Mouse (Mus musculus) myocyte (in vitro differentiated cells): Measurements from ENCODE around the gene Nkain2. TPM values are rescaled to one million over a fixed set of nuclear protein-coding genes. Genes with fewer than 3 reads are reported as not detected.
A peak's percentile ranks its signal among the peaks of the same experiment; 100 is the strongest.

ENCODE experiments used
- H3K27me3 ChIP-seq: one replicate; pipeline ENCODE4 v1.6.1; 2011; ENCODE audit not compliant: control insufficient read depth, insufficient read depth, insufficient read length
- H3K36me3 ChIP-seq: one replicate; pipeline ENCODE4 v1.6.1; 2011; ENCODE audit not compliant: control insufficient read depth, insufficient read depth
- H3K4me2 ChIP-seq: one replicate; pipeline ENCODE4 v1.6.1; 2011; ENCODE audit warnings: low read depth, control low read depth
- H3K4me3 ChIP-seq: one replicate; pipeline ENCODE4 v1.5.1; 2011; ENCODE audit warnings: mild to moderate bottlenecking, control low read depth, moderate library complexity
- H3K79me2 ChIP-seq: one replicate; pipeline ENCODE4 v1.6.1; 2011; ENCODE audit not compliant: control insufficient read depth, insufficient read depth
- H3ac ChIP-seq: one replicate; pipeline ENCODE4 v1.6.1; 2011; ENCODE audit not compliant: control insufficient read depth, insufficient read length
- CEBPB ChIP-seq: IDR thresholded peaks from 2 replicates; pipeline ENCODE4 v1.6.1; 2011; ENCODE audit warnings: mild to moderate bottlenecking, moderate library complexity; ENCODE audit not compliant: poor library complexity, insufficient read depth, severe bottlenecking
- E2F4 ChIP-seq: IDR thresholded peaks from one replicate; pipeline ENCODE4 v1.6.1; 2011; ENCODE audit warnings: mild to moderate bottlenecking, control low read depth, moderate library complexity; ENCODE audit not compliant: insufficient read depth
- MAX ChIP-seq: IDR thresholded peaks from one replicate; pipeline ENCODE4 v1.6.1; 2011; ENCODE audit warnings: low read depth, mild to moderate bottlenecking, control low read depth
- MYOD1 ChIP-seq, 3 experiments: IDR thresholded peaks; one replicate each; pipeline ENCODE4 v1.6.1; 2011; ENCODE audit warnings: control low read depth in 2 of 3, low read depth in 2 of 3, mild to moderate bottlenecking in 2 of 3, moderate library complexity in 1 of 3; ENCODE audit not compliant: insufficient read length in 2 of 3, control insufficient read depth in 1 of 3
- MYOG ChIP-seq, 3 experiments: IDR thresholded peaks; one replicate each; pipeline ENCODE4 v1.6.1; 2011; ENCODE audit warnings: control low read depth in 2 of 3, low read depth in 2 of 3, mild to moderate bottlenecking in 2 of 3; ENCODE audit not compliant: insufficient read length in 2 of 3, control insufficient read depth in 1 of 3, insufficient read depth in 1 of 3
- POLR2A ChIP-seq: IDR thresholded peaks from one replicate; pipeline ENCODE4 v1.6.1; 2011; ENCODE audit warnings: low read depth, mild to moderate bottlenecking, control low read depth, moderate library complexity; ENCODE audit not compliant: insufficient read length
- REST ChIP-seq: IDR thresholded peaks from one replicate; pipeline ENCODE4 v1.6.1; 2011; ENCODE audit warnings: mild to moderate bottlenecking, control low read depth, moderate library complexity; ENCODE audit not compliant: insufficient read depth, insufficient read length
- SRF ChIP-seq: IDR thresholded peaks from one replicate; pipeline ENCODE4 v1.6.1; 2011; ENCODE audit warnings: low read depth; ENCODE audit not compliant: control insufficient read depth, insufficient read length
- TCF12 ChIP-seq: IDR thresholded peaks from one replicate; pipeline ENCODE4 v1.6.1; 2011; ENCODE audit warnings: mild to moderate bottlenecking, control low read depth; ENCODE audit not compliant: poor library complexity, insufficient read depth, severe bottlenecking
- TCF3 ChIP-seq: IDR thresholded peaks from one replicate; pipeline ENCODE4 v1.6.1; 2011; ENCODE audit warnings: low read depth, control low read depth; ENCODE audit not compliant: insufficient read length
- USF1 ChIP-seq: IDR thresholded peaks from one replicate; pipeline ENCODE4 v1.6.1; 2011; ENCODE audit warnings: low read depth, mild to moderate bottlenecking, control low read depth, moderate library complexity
- polyA plus RNA-seq: library from polyadenylated mRNA; unstranded; fragments of >200 nt; fragmentation: generic; extraction: Trizol; gene quantifications from one replicate; pipeline ENCODE4 v1.2.1, GENCODE M21; 2012; ENCODE audit warnings: missing spikeins

Gene Nkain2
- polyA plus RNA-seq, 1 experiment = 0.36 TPM

GRCm38 (mm10) chr10:32439932-32440519, 450.2 kb downstream of the Nkain2 start:
- Histone ChIP-seq H3K79me2 (no peaks in the 10 kb centered on the region), H3ac (no peak overlapping the region), H3K4me3 (no peak overlapping the region), H3K27me3 (no peaks in the 10 kb centered on the region), H3K4me2 (no peak overlapping the region), H3K36me3 (no peaks in the 10 kb centered on the region)
- no peak for TF ChIP-seq USF1
- no peak for TF ChIP-seq MAX
- TF ChIP-seq TCF3 = no peak
- TF ChIP-seq TCF12 = no peak
- no peak for TF ChIP-seq CEBPB

- no peak overlapping the region for H3ac ChIP-seq
Observed at GRCm38 (mm10) chr10:32414228-32414627, 476.0 kb downstream of the Nkain2 start.

DNA sequence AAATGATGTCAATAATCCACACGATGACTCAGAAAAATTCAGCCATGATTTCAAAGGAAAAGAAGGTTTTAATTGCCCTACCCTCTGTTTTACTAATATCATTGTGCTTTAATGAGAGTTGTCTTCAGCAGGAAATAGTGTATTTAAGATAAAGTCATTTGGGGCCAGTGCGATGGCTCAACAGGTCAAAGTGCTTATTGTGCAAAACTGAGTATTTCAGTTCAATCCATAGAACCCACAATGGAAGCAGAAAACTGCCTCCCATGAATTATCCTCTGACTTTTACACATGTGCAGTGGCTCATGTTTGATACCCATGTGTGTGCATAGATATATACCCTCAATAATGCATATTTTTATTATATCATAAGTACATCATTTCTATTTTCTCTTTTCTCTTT, 478.9 kb downstream of the Nkain2 start:
- TF ChIP-seq MYOG (IDR thresholded peaks at IDR 0.05; ENCODE audit: control insufficient read depth in 1 of 3, insufficient read depth in 1 of 3, insufficient read length in 2 of 3, low read depth in 2 of 3) (no peak), TCF3 (no peak)
- H3K36me3 ChIP-seq = no peaks in the 10 kb centered on the region
- H3ac ChIP-seq = no peak overlapping the region
- no peak overlapping the region for H3K4me3 ChIP-seq
- no peaks in the 10 kb centered on the region for H3K27me3 ChIP-seq
- H3K4me2 ChIP-seq = no peak overlapping the region
- H3K79me2 ChIP-seq = no peaks in the 10 kb centered on the region

More at GRCm38 (mm10) chr10:32414228-32414627, 476.0 kb downstream of the Nkain2 start:
- H3K4me3 ChIP-seq = no peak overlapping the region
- H3K79me2 ChIP-seq = no peaks in the 10 kb centered on the region
- TF ChIP-seq POLR2A = no peak
- TF ChIP-seq TCF3 = no peak
- no peaks in the 10 kb centered on the region for H3K36me3 ChIP-seq
- no peaks in the 10 kb centered on the region for H3K27me3 ChIP-seq
- no peak overlapping the region for H3K4me2 ChIP-seq

DNA sequence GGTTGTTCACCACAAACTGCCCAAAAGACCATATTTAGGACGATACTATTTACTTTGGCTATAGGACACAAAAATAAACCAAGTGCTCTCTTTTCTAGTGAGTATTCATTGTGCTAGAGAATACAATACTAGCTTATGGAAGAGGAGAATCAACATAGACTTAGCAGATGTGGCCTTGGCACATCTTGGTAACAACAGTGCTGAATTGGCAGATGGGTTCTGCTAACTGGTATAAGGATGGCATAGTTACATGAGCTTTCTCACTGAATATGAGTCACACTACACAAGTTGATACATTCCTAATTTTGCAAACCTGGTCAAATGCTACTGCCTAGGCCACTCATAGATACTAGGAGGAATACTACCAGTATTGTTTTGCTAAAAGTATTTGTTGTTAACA, 489.3 kb downstream of the Nkain2 start:
- Histone ChIP-seq H3ac (no peak overlapping the region), H3K27me3 (no peaks in the 10 kb centered on the region), H3K4me2 (no peak overlapping the region), H3K79me2 (no peaks in the 10 kb centered on the region), H3K4me3 (no peak overlapping the region), H3K36me3 (no peaks in the 10 kb centered on the region)
- no peak for TF ChIP-seq USF1

GRCm38 (mm10) chr10:32393859-32394521, 496.3 kb downstream of the Nkain2 start:
- TF ChIP-seq MYOD1 (IDR thresholded peaks at IDR 0.05; ENCODE audit: control insufficient read depth in 1 of 3, insufficient read length in 2 of 3, low read depth in 2 of 3) (no peak), TCF3 (no peak), USF1 (no peak), REST (no peak), MAX (no peak), MYOG (IDR thresholded peaks at IDR 0.05; ENCODE audit: control insufficient read depth in 1 of 3, insufficient read depth in 1 of 3, insufficient read length in 2 of 3, low read depth in 2 of 3) (no peak), E2F4 (no peak), CEBPB (no peak), SRF (no peak)
- Histone ChIP-seq H3ac (no peak overlapping the region), H3K4me3 (no peak overlapping the region), H3K27me3 (no peaks in the 10 kb centered on the region), H3K36me3 (no peaks in the 10 kb centered on the region), H3K4me2 (no peak overlapping the region), H3K79me2 (no peaks in the 10 kb centered on the region)

DNA sequence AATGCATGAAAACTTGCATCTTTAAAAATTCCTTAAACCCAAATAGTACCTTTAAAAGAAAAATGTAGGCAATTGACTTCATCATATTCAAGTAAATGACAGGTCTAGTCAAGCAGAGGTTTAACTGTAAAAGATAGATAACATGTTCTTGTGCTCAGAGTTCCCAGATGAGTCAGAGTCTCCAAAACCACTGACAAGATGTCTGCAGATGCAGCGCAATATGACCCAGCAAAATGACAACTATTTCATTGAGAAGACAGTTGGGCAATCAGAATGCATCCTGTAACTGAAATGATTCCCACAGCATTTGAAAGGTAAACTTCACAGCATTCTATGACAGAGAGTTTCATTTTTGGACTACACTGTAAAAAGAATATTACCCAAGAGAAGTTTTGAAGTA, 496.9 kb downstream of the Nkain2 start:
- no peak for TF ChIP-seq MAX
- no peak for TF ChIP-seq POLR2A
- TF ChIP-seq CEBPB = peak; percentile 48; the same call in 1 of the 2 replicates
- Histone ChIP-seq H3K36me3 (no peaks in the 10 kb centered on the region), H3K4me3 (no peak overlapping the region), H3K27me3 (no peaks in the 10 kb centered on the region), H3ac (no peak overlapping the region), H3K4me2 (no peak overlapping the region), H3K79me2 (no peaks in the 10 kb centered on the region)
